Mouse (Mus musculus): ENCODE results near the gene Olfr655.

Gene Olfr655

DNA sequence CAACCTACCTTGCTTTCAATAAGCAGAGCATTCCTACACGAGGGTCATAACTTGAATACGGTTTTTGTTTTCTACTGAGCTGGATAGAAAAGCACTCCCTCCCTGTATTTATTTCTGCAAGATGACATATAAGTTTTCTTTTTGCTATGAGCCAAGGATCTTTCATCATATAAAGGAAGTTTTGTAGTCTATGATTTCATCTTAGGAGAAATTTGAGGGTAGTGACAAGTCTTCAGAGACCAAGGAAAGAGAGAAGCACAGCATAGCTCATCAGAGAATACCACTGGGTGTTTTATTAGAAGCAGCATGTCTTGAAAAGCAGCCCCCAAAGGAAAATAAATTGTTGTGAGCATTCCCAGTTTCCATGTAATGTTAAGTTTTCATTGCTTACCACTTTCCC lies at the start of gene Olfr655:
Gene Olfr655 (minus strand): TSS at position 101 of the 400 bp plus-strand sequence.
- DNase-seq (ENCODE audit: inconsistent age in 2 of 2, low spot score in 1 of 2): no peak

GRCm38 (mm10) chr7:104646841-104647482 lies 45.4 kb upstream of the Olfr655 start, which contains the start of gene Olfr658:
TSS of gene Olfr658 (minus strand) at chr7:104647305.
- peak; percentile 35 to 67 for DNase-seq (ENCODE audit: inconsistent age in 2 of 2, low spot score in 1 of 2)

DNA sequence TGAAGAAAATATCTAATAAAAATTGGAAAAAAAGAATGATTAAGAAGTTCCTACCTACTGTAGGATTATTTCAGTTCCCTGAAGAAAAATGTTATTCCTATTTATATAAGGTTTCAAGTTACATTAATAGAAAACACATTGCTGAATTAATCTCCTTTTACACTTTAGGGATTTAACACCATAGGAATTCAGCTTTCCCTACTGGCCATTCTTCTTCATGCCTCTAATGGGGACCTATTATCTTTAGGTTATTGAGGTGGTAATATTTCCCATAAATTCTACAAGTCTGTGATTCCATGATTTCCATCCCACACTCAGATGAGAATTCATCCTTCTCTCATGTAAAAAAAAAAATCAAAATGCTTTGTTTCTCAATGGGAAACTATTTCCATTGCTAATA lies 22.9 kb upstream of the Olfr655 start, which contains the start of gene Olfr657:
Gene Olfr657 (plus strand): TSS at position 301 of the 400 bp plus-strand sequence.
- DNase-seq (ENCODE audit: inconsistent age in 2 of 2, low spot score in 1 of 2): no peak

- no peak for DNase-seq (ENCODE audit: inconsistent age in 2 of 2, low spot score in 1 of 2)
Observed at GRCm38 (mm10) chr7:104613655-104614054, 12.1 kb upstream of the Olfr655 start, which contains the start of gene Olfr656. TSS of gene Olfr656 (plus strand) at chr7:104613955.

DNA sequence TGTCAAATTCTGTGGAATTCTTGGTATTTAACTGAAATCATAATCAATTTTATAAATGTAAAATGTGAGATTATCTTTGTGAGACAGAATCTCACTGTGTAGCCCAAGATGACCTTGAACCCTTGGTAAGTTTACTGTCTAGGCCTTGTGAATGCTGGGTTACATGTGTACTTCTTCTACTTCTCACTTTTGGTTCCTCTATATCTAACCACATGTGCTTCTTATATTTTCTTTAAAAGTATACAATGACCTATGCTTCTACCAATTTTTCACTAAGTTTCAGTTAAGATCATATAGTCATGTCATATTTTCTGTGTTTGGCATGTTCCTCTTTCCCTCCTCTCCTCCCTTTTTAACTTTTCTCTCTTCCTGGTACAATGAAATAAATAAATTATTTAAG lies 3.1 kb upstream of the Olfr655 start:
- DNase-seq (ENCODE audit: inconsistent age in 2 of 2, low spot score in 1 of 2): no peak

DNA sequence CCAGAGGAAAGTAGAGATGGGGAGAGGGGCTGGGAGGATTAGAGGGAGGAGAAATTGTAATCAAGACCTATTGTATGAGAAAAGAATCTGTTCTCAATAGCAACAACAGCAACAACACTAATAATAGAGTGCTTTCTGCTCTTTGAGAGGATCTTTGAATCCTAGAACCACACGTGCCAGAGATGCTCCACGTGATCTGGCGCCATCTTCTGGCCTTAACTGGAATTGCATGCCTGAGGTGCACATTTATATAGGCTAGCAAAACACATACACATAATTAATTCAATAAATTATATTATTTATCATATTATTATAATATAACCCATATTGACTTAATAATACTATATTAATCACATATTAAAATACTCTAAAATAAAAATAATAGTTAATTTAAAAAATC lies 1.6 kb upstream of the Olfr655 start:
- peak; percentile 43 to 70 for DNase-seq (ENCODE audit: inconsistent age in 2 of 2, low spot score in 1 of 2)

- DNase-seq (ENCODE audit: inconsistent age in 2 of 2, low spot score in 1 of 2): no peak
Observed at GRCm38 (mm10) chr7:104588274-104588673, 13.3 kb downstream of the Olfr655 start.

DNA sequence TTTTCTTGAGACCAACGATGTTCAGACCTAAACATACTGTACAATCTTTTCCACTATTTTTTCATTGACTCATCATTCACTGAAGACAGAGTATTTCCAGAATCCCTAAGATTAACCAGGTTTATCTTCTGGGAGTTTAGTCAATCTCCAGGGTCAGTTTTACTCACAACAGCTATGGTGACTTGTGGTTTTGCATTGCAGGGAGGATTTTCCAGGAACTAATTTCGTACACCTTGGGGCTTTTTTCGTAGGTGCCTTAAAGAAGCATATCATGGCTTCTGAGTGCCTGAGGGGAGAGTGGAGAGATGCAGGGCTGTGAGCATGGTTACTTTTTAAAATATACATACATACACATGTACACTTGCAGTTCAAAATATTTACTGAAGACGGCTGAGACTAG lies 14.9 kb downstream of the Olfr655 start, which contains the start of gene Olfr654:
Gene Olfr654 (plus strand): TSS at position 301 of the 400 bp plus-strand sequence.
- no peak for DNase-seq (ENCODE audit: inconsistent age in 2 of 2, low spot score in 1 of 2)

DNA sequence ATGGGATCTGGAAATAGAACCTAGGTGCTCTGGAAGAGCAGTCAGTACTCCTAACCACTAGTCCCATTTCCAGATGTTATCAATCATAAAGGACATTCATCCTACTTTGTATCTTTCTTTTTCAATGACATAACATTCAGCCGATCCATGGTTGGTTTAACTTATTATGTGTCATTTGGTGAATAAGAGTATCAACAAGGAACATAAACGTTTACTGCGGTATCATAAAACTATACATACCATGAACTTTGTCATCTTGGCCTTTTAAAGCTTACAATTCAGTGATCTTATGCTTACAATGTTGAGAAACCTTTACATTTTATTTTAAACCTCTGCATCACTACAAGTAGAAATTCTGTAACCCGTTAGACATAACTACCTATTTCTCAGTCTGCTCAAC lies 20.1 kb downstream of the Olfr655 start:
- no peak for DNase-seq (ENCODE audit: inconsistent age in 2 of 2, low spot score in 1 of 2)

GRCm38 (mm10) chr7:104580846-104581245 lies 20.7 kb downstream of the Olfr655 start:
- no peak for DNase-seq (ENCODE audit: inconsistent age in 2 of 2, low spot score in 1 of 2)

- no peak for DNase-seq (ENCODE audit: inconsistent age in 2 of 2, low spot score in 1 of 2)
Observed at GRCm38 (mm10) chr7:104577014-104577413, 24.6 kb downstream of the Olfr655 start, which contains the start of gene Olfr653. TSS of gene Olfr653 (plus strand) at chr7:104577314.

DNA sequence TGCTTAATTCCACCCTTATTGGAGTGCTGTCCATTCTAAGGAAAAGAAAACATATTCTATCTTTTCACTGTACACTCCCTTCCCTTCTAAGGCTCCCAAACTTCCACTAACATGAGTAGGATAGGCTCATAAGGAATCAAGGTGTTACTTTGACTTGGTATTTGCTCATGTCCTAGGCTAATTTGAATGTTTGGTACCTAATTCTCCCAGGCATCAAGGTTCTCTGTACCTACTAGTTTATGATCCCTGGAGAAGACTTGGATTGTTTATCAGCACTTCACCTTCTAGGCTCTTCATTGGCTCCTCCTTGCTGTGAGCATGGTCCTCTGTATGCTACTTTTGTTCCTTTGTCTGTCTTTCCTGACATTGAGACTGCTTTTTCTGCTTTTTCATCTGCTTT lies 41.0 kb downstream of the Olfr655 start, which contains the start of gene Olfr652:
Gene Olfr652 (plus strand): TSS at position 301 of the 400 bp plus-strand sequence.
- DNase-seq (ENCODE audit: inconsistent age in 2 of 2, low spot score in 1 of 2): no peak

DNA sequence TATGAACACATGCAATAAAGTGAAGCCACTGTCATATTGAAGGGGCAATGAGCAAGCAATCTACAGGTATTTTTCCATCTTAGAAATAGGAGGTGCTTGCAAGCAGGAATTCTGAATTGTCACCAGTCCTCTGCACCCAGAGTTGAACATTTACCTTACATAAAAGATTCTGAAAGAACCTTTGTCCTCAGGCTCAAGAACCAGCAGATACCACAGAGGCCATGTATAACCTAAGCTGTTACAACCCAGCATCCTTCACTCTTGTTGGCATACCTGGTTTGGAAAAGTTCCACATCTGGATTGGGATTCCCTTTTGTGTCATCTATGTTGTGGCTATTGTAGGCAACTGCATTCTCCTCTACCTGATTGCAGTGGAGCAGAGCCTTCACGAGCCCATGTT lies 48.9 kb downstream of the Olfr655 start:
- DNase-seq (ENCODE audit: inconsistent age in 2 of 2, low spot score in 1 of 2): no peak

DNA sequence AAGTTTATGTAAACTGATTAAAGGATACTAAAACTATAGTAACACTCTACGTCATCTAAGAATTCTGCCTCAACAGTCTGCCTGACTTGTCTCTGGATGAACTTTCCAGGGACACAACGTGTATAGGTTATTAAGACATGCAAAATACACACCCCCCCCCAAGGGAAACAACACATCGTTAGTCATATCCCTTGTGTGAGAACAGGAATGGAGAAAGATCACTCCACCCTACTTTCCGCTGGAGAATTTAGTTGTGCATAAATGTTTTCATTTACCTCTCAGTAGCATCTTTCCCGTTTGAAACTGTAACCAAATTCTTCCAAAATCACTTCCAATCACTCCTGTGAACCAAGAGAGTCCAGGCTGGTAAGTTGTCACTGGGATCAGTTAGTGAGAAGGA lies 51.7 kb downstream of the Olfr655 start, which contains the start of gene Olfr651:
Gene Olfr651 (plus strand): TSS at position 301 of the 400 bp plus-strand sequence.
- no peak for DNase-seq (ENCODE audit: inconsistent age in 2 of 2, low spot score in 1 of 2)
